Mouse (Mus musculus): ENCODE data around the gene Misp.

- TF ChIP-seq POLR2A (IDR thresholded peaks at IDR 0.05; ENCODE audit: borderline replicate concordance, insufficient read depth, low read length): no peak
- no peak for TF ChIP-seq CTCF (IDR thresholded peaks at IDR 0.05; ENCODE audit: borderline replicate concordance, insufficient read depth, low read depth, low read length)
These were observed 12.0 kb downstream of the Misp start for GRCm38 (mm10) chr10:79832786-79833181.

All from cerebellum, adult 2 months (tissue).